Mouse (Mus musculus): ENCODE results near the gene Glrx.
"Not testable (repeated sequence)": the region's sequence is repeated elsewhere in the genome, so short reads cannot be mapped to it uniquely, and the experiment has no call there.

Glrx gene

DNA sequence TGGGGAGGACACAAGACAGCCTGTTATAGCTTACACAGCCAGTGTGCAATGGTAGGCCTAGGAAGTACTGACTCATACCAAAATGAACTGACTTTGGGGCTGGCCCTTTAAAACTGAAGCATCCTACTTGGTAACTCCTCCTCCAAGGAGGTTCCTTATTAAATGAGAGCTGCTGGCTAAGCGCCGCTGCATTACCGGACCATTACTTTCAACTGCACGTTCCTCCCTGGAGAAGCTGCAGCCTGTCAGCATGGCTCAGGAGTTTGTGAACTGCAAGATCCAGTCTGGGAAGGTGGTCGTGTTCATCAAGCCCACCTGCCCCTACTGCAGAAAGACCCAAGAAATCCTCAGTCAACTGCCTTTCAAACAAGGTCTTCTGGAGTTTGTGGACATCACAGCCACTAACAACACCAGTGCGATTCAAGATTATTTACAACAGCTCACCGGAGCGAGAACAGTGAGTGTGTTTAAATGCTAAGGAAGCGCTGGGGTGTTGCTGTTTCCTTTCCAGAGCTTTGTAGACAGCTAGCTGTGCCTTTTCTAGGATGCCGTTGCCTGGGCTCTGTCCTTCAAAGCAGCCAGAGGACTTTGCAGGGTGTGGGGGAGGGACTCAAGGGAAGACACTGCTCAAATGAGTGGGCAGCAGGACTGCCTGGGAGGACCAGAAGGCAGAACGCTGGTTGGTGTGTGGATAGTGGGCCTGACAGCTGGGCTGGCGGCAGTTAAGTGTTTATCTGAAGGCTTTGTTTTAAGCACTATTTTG lies at the start of gene Glrx:
TSS of gene Glrx (plus strand) at position 150 of the 763 bp plus-strand sequence.
- peak; percentile 63 to 78 for DNase-seq (ENCODE audit: low spot score in 2 of 2)

GRCm38 (mm10) chr13:75790550-75791205 lies 49.0 kb upstream of the Glrx start:
- DNase-seq (ENCODE audit: low spot score in 2 of 2) = no peak

DNA sequence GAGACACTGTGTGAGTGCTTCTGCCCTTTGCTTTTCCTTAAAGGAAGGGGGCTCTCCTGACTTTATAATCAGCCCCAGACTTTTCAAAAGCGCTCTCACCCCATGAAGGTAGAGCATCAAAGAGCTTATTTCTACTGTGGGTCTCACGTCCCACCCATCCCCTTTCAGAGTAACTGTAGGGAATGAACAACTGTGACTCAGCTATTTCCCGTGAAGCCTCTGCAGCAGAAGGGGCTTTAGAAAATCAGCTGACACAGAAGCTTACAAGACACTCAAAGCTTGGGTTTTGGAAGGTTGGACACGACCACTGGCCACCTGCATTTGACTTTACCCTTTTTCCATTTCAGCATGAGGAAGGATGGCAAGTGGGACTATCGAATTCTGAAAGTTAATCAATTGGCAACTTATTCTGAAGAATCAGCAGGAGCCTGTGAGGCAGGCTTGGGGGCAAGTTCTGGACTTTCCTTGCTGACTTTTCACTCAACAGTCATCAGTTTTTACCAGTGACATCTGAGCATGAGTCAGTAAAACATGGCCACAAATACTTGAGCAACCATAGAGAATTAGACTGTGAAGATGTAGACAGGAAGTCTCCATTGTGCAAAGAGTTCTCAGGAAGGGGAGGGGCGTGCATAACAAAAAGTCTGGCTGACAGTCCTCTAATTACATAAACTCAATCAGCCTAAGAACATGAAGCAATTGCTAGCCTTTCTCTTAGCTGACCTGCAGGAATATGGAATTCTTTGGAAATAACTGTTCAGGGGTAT lies 45.6 kb upstream of the Glrx start:
- no peak for DNase-seq (ENCODE audit: low spot score in 2 of 2)

- DNase-seq (ENCODE audit: low spot score in 2 of 2) = peak; percentile 90 to 97
These were observed 42.1 kb upstream of the Glrx start for GRCm38 (mm10) chr13:75797369-75798141.

- no peak for DNase-seq (ENCODE audit: low spot score in 2 of 2)
These were observed 41.0 kb upstream of the Glrx start for GRCm38 (mm10) chr13:75798413-75799302.

GRCm38 (mm10) chr13:75799421-75799820 lies 40.2 kb upstream of the Glrx start:
- no peak for DNase-seq (ENCODE audit: low spot score in 2 of 2)

DNA sequence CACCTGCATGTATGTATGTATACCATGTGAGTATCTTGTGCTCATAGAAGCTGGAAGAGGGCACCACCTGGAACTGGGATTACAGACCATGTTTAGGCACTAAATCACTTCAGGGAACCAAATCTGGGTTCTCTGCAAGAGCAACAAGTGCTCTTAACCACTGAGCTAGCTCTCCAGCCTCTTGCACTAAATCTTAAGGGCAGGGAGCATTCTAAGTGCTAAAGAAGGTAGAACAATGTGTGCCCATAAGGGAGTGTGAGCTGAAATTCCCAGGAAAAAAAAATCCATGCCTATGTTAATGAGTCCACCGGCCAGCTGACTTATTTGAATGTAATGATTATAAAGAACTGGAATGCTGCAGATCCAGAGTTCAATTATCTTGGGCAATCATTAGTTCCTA lies 31.7 kb upstream of the Glrx start:
- DNase-seq (ENCODE audit: low spot score in 2 of 2) = peak in 1 of 2 experiments; percentile 14

- peak in 1 of 2 experiments; percentile 36 for DNase-seq (ENCODE audit: low spot score in 2 of 2)
These were observed 29.7 kb upstream of the Glrx start for GRCm38 (mm10) chr13:75809957-75810356.

DNA sequence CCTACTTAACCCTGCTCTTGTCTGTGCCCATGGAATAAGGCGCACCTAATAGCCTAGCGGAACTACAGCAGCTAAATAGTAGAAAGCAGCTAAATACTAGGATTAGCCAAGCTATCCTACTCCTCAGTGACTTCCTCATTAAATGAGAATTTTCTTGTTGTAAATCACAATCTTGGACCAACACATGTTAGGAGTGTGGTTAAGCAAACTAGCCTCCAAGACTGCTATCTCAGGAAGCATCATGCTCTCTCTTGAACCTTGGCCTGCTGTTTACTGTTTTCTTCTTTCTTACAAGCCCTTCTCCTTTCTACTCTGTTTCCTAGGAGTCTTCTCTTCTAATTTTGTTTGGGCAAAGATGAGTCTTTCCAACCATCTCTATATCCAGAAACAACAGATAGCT lies 22.5 kb upstream of the Glrx start:
- peak in 1 of 2 experiments; percentile 13 for DNase-seq (ENCODE audit: low spot score in 2 of 2)

GRCm38 (mm10) chr13:75818486-75818885 lies 21.2 kb upstream of the Glrx start:
- peak in 1 of 2 experiments; percentile 45 for DNase-seq (ENCODE audit: low spot score in 2 of 2)

- no peak for DNase-seq (ENCODE audit: low spot score in 2 of 2)
These were observed 20.5 kb upstream of the Glrx start for GRCm38 (mm10) chr13:75818945-75819706.

DNA sequence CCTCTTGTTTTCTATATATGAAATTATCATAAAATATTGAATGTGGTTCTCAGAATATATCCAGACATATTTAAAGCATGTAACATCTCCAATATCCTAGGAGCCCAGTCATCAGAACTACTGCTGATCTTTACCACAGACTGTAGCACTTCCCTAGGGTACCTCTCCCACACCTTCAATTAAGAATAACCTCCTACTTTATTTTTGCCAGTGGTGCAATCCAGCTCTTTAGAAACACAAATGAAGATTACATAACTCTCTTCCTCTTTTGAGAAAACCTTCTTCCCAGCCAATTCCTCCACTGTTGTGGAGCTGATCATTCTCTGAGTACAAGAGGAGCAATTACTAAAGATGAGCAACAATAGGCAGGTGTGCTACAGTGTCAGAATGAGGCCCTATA lies 19.8 kb upstream of the Glrx start:
- DNase-seq (ENCODE audit: low spot score in 2 of 2) = no peak

- not testable (repeated sequence) for DNase-seq (ENCODE audit: low spot score in 2 of 2)
These were observed 17.3 kb upstream of the Glrx start for GRCm38 (mm10) chr13:75822366-75822765.

DNA sequence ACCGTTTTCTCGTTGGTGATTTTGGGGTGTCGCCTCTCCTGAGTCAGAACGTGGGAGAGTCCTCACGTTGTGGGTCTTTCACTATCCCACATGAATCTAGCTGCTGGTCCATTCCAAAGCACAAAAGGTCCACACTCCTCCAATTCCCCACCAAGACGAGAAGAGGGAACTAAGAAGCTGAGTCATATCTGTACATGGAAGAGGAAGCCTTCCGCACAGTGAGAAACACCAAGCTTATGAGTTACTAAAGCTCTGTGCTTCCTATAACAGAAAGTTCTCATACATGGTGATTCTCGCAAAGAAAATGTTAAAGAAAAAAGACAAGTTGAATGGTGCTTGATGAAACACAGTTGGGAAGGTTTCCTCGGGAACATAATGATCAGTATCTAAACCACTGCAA lies 16.5 kb upstream of the Glrx start:
- no peak for DNase-seq (ENCODE audit: low spot score in 2 of 2)

DNA sequence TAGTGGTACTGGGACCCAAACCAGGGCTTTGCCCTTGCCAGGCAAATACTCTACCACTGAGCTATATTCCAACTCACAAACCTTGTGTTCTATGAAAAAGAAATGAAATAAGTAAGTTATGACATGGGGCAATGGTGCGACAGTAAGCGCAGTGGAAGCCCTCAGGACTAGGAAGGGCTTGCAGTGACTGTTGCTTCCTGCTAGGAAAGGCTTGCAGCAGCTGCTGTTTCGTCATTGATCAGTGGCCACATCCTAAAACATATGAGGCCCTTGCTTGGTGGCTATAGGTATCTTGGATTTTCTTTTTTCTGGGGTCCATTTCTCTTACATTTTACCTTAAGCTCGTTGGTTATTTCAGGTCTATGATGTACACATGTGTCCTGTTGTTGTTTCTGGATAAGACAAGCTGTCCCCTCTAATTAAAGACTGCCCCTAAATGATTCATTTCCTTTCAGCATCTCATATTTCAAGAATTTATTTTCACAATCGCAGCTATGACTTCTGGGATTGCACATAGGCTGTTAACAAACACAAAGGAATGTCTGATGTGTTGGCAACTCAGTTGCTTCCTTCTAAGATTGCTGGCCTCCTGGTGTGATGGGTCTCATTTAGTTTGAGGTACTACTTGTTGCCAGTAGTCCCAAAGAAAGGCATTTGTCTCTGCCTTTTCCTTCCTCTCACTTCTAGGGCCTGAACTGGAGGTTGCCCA lies 14.9 kb upstream of the Glrx start:
- no peak for DNase-seq (ENCODE audit: low spot score in 2 of 2)

DNA sequence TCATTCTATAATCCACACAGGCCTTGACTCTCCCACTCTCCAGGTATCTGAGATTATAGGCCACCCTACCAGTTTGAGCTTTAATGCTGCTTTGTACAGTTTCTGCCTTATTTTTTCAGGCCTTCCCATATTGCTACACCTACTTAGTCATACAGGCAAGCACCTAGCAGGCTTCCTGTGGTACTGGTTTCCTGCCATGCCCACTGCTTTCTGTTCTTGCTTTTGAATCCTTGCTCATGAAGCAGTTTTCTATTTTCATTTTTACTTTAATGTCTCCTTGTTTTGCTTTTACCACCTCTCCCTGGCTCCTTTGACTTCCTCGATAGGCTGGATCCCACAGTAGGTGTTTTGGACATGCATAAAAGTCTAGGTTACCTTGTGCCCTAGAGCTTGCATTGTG lies 14.3 kb upstream of the Glrx start:
- no peak for DNase-seq (ENCODE audit: low spot score in 2 of 2)

- DNase-seq (ENCODE audit: low spot score in 2 of 2) = no peak
These were observed 9.0 kb upstream of the Glrx start for GRCm38 (mm10) chr13:75830708-75831107.

GRCm38 (mm10) chr13:75831710-75832109 lies 8.0 kb upstream of the Glrx start:
- no peak for DNase-seq (ENCODE audit: low spot score in 2 of 2)

- DNase-seq (ENCODE audit: low spot score in 2 of 2) = no peak
These were observed 7.0 kb upstream of the Glrx start for GRCm38 (mm10) chr13:75832697-75833096.
